Mouse (Mus musculus): Measurements from ENCODE around the gene Zfyve1. TPM values are rescaled to one million over a fixed set of nuclear protein-coding genes. Genes with fewer than 3 reads are reported as not detected.

The Zfyve1 gene
- polyA plus RNA-seq, 1 experiment from 2014 or later, result 16.6 TPM

DNA sequence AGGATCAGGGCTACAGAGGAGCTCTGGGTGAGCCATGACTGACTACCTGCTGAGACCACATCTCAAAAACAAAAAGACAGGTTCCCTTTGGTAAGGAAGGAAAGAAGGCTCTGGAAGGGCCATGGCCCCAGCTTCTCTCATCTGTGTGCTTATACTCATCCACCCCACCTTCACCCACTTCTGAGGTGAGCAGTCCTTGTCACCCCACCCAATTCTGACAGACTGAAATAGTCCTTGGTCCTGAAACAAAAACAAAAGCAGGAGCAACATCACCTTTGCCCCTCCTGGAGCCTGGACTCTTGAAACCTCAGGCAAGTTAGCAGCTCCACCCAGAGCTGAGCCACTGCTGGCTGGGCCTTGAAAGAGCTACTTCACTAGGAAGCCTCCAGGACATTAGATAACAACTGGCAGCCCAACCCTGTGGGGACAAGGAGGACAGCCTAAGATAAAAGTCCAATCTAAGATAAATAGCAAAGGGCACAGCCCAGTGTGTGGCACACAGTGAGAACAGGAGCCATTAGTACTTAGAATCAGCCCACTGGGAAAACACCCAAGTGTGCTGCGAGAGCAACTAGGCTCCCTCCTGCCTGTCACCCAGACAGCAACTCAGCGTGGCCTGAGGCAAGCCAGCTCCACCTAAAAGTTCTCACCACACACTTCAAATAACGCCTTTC lies 18.0 kb downstream of the Zfyve1 start:
- Histone ChIP-seq H3K27ac (replicated peaks in 1 of 2; ENCODE audit: control insufficient read depth in 1 of 2, insufficient read depth in 1 of 2, low read depth in 2 of 2, low read length in 2 of 2) (peak overlapping the region; percentile 14 to 55; a peak in 3 of 4 replicates), H3K9ac (ENCODE audit: low read length) (no peak overlapping the region), H3K4me2 (ENCODE audit: low read length) (no peak overlapping the region), H3K27me3 (ENCODE audit: control insufficient read depth, insufficient read depth, low read length) (no peaks in the 10 kb centered on the region), H3K4me3 (ENCODE audit: control insufficient read depth in 1 of 2, insufficient read depth in 1 of 2, low read depth in 1 of 2, low read length in 2 of 2) (no peak overlapping the region), H3K36me3 (ENCODE audit: control insufficient read depth, insufficient read depth, low read length) (peaks cover 44% of the 10 kb centered on the region), H3K4me1 (ENCODE audit: control insufficient read depth in 2 of 2, insufficient read depth in 2 of 2, low read length in 2 of 2) (peaks cover 12 to 27% of the 10 kb centered on the region in 2 experiments), H3K9me3 (ENCODE audit: control insufficient read depth, low read length) (no peaks in the 10 kb centered on the region)
- WGBS, result 9% methylated on average over 3 of the region's 3 CpGs
- peak; percentile 71; the same call in 1 of the 2 replicates for ATAC-seq (ENCODE audit: insufficient number of reproducible peaks, insufficient read depth, low FRiP score, low read depth)

GRCm38 (mm10) chr12:83578356-83578755 lies 18.7 kb downstream of the Zfyve1 start:
- 84% methylated on average over 2 of the region's 2 CpGs for WGBS
- Histone ChIP-seq H3K9me3 (ENCODE audit: control insufficient read depth, low read length) (no peaks in the 10 kb centered on the region), H3K27me3 (ENCODE audit: control insufficient read depth, insufficient read depth, low read length) (no peaks in the 10 kb centered on the region), H3K4me1 (ENCODE audit: control insufficient read depth in 2 of 2, insufficient read depth in 2 of 2, low read length in 2 of 2) (peaks cover 12 to 27% of the 10 kb centered on the region in 2 experiments), H3K4me2 (ENCODE audit: low read length) (no peak overlapping the region), H3K27ac (replicated peaks in 1 of 2; ENCODE audit: control insufficient read depth in 1 of 2, insufficient read depth in 1 of 2, low read depth in 2 of 2, low read length in 2 of 2) (0 out of 4 replicates have a peak overlapping the region, but pooled peaks of 1 of the 2 experiments have one; percentile 55), H3K9ac (ENCODE audit: low read length) (no peak overlapping the region), H3K36me3 (ENCODE audit: control insufficient read depth, insufficient read depth, low read length) (peaks cover 44% of the 10 kb centered on the region), H3K4me3 (ENCODE audit: control insufficient read depth in 1 of 2, insufficient read depth in 1 of 2, low read depth in 1 of 2, low read length in 2 of 2) (no peak overlapping the region)
- no peak for ATAC-seq (ENCODE audit: insufficient number of reproducible peaks, insufficient read depth, low FRiP score, low read depth)

DNA sequence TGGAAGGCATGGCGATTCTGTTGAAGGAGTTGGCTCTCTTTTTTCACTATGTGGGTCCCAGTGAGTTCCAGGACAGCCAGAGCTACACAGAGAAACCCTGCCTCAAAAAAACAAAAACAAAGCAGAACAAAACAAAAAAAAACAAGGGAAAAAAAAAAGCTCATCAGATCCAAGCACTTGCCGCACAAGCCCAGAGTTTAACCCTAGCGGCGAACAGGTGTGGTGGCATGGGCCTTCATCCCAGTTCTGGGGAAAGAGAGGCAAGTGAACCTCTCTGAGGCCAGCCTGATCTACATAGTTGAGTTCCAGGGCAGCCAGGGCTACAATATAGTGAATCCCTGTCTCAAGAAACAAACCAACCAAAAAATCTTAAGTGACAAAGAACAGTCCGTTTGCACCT lies 19.6 kb downstream of the Zfyve1 start:
- Histone ChIP-seq H3K27ac (replicated peaks in 1 of 2; ENCODE audit: control insufficient read depth in 1 of 2, insufficient read depth in 1 of 2, low read depth in 2 of 2, low read length in 2 of 2) (no peak overlapping the region), H3K4me2 (ENCODE audit: low read length) (no peak overlapping the region), H3K4me1 (ENCODE audit: control insufficient read depth in 2 of 2, insufficient read depth in 2 of 2, low read length in 2 of 2) (peaks cover 12 to 27% of the 10 kb centered on the region in 2 experiments), H3K9me3 (ENCODE audit: control insufficient read depth, low read length) (no peaks in the 10 kb centered on the region), H3K27me3 (ENCODE audit: control insufficient read depth, insufficient read depth, low read length) (no peaks in the 10 kb centered on the region), H3K9ac (ENCODE audit: low read length) (no peak overlapping the region), H3K36me3 (ENCODE audit: control insufficient read depth, insufficient read depth, low read length) (peaks cover 50% of the 10 kb centered on the region), H3K4me3 (ENCODE audit: control insufficient read depth in 1 of 2, insufficient read depth in 1 of 2, low read depth in 1 of 2, low read length in 2 of 2) (no peak overlapping the region)
- no peak for ATAC-seq (ENCODE audit: insufficient number of reproducible peaks, insufficient read depth, low FRiP score, low read depth)
- 89% methylated on average over 5 of the region's 5 CpGs for whole genome bisulfite sequencing

GRCm38 (mm10) chr12:83572717-83573116 lies 24.3 kb downstream of the Zfyve1 start:
- Histone ChIP-seq H3K9ac (ENCODE audit: low read length) (no peak overlapping the region), H3K4me2 (ENCODE audit: low read length) (no peak overlapping the region), H3K36me3 (ENCODE audit: control insufficient read depth, insufficient read depth, low read length) (peaks cover 72% of the 10 kb centered on the region), H3K4me3 (ENCODE audit: control insufficient read depth in 1 of 2, insufficient read depth in 1 of 2, low read depth in 1 of 2, low read length in 2 of 2) (no peak overlapping the region), H3K27me3 (ENCODE audit: control insufficient read depth, insufficient read depth, low read length) (no peaks in the 10 kb centered on the region), H3K27ac (replicated peaks in 1 of 2; ENCODE audit: control insufficient read depth in 1 of 2, insufficient read depth in 1 of 2, low read depth in 2 of 2, low read length in 2 of 2) (no peak overlapping the region), H3K4me1 (ENCODE audit: control insufficient read depth in 2 of 2, insufficient read depth in 2 of 2, low read length in 2 of 2) (no peaks in the 10 kb centered on the region), H3K9me3 (ENCODE audit: control insufficient read depth, low read length) (no peaks in the 10 kb centered on the region)
- 76% methylated on average over 5 of the region's 5 CpGs for WGBS
- no peak for ATAC-seq (ENCODE audit: insufficient number of reproducible peaks, insufficient read depth, low FRiP score, low read depth)

DNA sequence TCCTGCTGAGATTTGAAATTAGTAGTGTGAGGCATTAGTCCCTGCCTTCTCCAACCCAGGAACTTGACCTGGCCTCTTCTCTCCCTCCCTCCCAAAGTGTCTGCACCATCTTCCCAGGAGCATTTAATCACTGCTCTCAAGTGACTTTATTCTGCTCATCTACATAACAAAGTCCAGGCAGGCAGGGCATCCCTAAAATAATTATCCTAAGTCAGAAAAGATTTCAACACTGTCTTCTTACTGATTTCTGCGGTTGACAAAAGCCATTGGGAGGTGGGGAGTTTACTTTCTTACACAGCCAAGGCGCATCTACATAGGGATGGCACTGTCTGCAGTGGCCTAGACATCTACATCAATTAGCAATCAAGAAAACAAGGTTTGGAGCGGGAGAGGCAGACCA lies 27.2 kb downstream of the Zfyve1 start:
- Histone ChIP-seq H3K36me3 (ENCODE audit: control insufficient read depth, insufficient read depth, low read length) (peaks cover 80% of the 10 kb centered on the region), H3K27ac (replicated peaks in 1 of 2; ENCODE audit: control insufficient read depth in 1 of 2, insufficient read depth in 1 of 2, low read depth in 2 of 2, low read length in 2 of 2) (no peak overlapping the region), H3K9me3 (ENCODE audit: control insufficient read depth, low read length) (no peaks in the 10 kb centered on the region), H3K4me3 (ENCODE audit: control insufficient read depth in 1 of 2, insufficient read depth in 1 of 2, low read depth in 1 of 2, low read length in 2 of 2) (no peak overlapping the region), H3K4me1 (ENCODE audit: control insufficient read depth in 2 of 2, insufficient read depth in 2 of 2, low read length in 2 of 2) (no peaks in the 10 kb centered on the region), H3K4me2 (ENCODE audit: low read length) (no peak overlapping the region), H3K9ac (ENCODE audit: low read length) (no peak overlapping the region), H3K27me3 (ENCODE audit: control insufficient read depth, insufficient read depth, low read length) (no peaks in the 10 kb centered on the region)
- WGBS, result 84% methylated on average over 3 of the region's 3 CpGs
- ATAC-seq (ENCODE audit: insufficient number of reproducible peaks, insufficient read depth, low FRiP score, low read depth), result no peak

DNA sequence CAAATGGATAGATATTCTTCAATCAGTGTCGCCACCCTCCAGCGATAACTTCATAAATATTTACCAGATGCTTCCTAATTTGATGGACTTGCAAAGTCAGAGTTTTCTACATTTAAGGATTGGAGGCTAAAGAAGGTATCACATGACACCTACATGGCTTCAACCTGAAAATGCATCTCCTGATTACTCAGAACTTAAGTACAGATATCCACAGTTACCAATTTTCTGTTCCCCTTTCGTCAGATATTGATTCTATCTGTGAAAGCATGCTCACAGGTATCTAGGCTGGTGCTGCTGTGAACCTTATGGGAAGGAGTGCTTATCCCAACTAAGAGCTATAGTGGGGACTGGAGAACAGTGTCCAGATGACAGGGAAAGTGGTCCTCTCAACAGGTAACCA lies 34.4 kb downstream of the Zfyve1 start:
- Histone ChIP-seq H3K36me3 (ENCODE audit: control insufficient read depth, insufficient read depth, low read length) (peaks cover 84% of the 10 kb centered on the region), H3K4me2 (ENCODE audit: low read length) (no peak overlapping the region)
- 92% methylated on average over 3 of the region's 3 CpGs for WGBS

GRCm38 (mm10) chr12:83560189-83560588 lies 36.8 kb downstream of the Zfyve1 start:
- Histone ChIP-seq H3K36me3 (ENCODE audit: control insufficient read depth, insufficient read depth, low read length) (peaks cover 84% of the 10 kb centered on the region), H3K27me3 (ENCODE audit: control insufficient read depth, insufficient read depth, low read length) (no peaks in the 10 kb centered on the region), H3K9ac (ENCODE audit: low read length) (no peak overlapping the region), H3K4me2 (ENCODE audit: low read length) (no peak overlapping the region), H3K27ac (replicated peaks in 1 of 2; ENCODE audit: control insufficient read depth in 1 of 2, insufficient read depth in 1 of 2, low read depth in 2 of 2, low read length in 2 of 2) (no peak overlapping the region), H3K9me3 (ENCODE audit: control insufficient read depth, low read length) (no peaks in the 10 kb centered on the region), H3K4me3 (ENCODE audit: control insufficient read depth in 1 of 2, insufficient read depth in 1 of 2, low read depth in 1 of 2, low read length in 2 of 2) (no peak overlapping the region), H3K4me1 (ENCODE audit: control insufficient read depth in 2 of 2, insufficient read depth in 2 of 2, low read length in 2 of 2) (peaks cover 0 to 4% of the 10 kb centered on the region in 2 experiments; a peak in 1 of 4 replicates)
- 73% methylated on average over 6 of the region's 6 CpGs for WGBS
- ATAC-seq (ENCODE audit: insufficient number of reproducible peaks, insufficient read depth, low FRiP score, low read depth), result no peak

More for the DNA sequence above, 34.4 kb downstream of the Zfyve1 start:
- Histone ChIP-seq H3K4me1 (ENCODE audit: control insufficient read depth in 2 of 2, insufficient read depth in 2 of 2, low read length in 2 of 2) (peaks cover 0 to 4% of the 10 kb centered on the region in 2 experiments; a peak in 1 of 4 replicates), H3K27ac (replicated peaks in 1 of 2; ENCODE audit: control insufficient read depth in 1 of 2, insufficient read depth in 1 of 2, low read depth in 2 of 2, low read length in 2 of 2) (no peak overlapping the region), H3K9me3 (ENCODE audit: control insufficient read depth, low read length) (no peaks in the 10 kb centered on the region), H3K9ac (ENCODE audit: low read length) (no peak overlapping the region), H3K4me3 (ENCODE audit: control insufficient read depth in 1 of 2, insufficient read depth in 1 of 2, low read depth in 1 of 2, low read length in 2 of 2) (no peak overlapping the region), H3K27me3 (ENCODE audit: control insufficient read depth, insufficient read depth, low read length) (no peaks in the 10 kb centered on the region)
- no peak for ATAC-seq (ENCODE audit: insufficient number of reproducible peaks, insufficient read depth, low FRiP score, low read depth)

- peaks cover 85% of the 10 kb centered on the region for H3K36me3 ChIP-seq (ENCODE audit: control insufficient read depth, insufficient read depth, low read length)
- H3K9me3 ChIP-seq (ENCODE audit: control insufficient read depth, low read length), result no peaks in the 10 kb centered on the region
- ATAC-seq (ENCODE audit: insufficient number of reproducible peaks, insufficient read depth, low FRiP score, low read depth), result no peak
- H3K27ac ChIP-seq (replicated peaks in 1 of 2; ENCODE audit: control insufficient read depth in 1 of 2, insufficient read depth in 1 of 2, low read depth in 2 of 2, low read length in 2 of 2), result no peak overlapping the region
- H3K4me2 ChIP-seq (ENCODE audit: low read length), result no peak overlapping the region
- no peak overlapping the region for H3K9ac ChIP-seq (ENCODE audit: low read length)
- H3K4me3 ChIP-seq (ENCODE audit: control insufficient read depth in 1 of 2, insufficient read depth in 1 of 2, low read depth in 1 of 2, low read length in 2 of 2), result no peak overlapping the region
- 92% methylated on average over 7 of the region's 7 CpGs for WGBS
- no peaks in the 10 kb centered on the region for H3K27me3 ChIP-seq (ENCODE audit: control insufficient read depth, insufficient read depth, low read length)
- peaks cover 0 to 4% of the 10 kb centered on the region in 2 experiments; a peak in 1 of 4 replicates for H3K4me1 ChIP-seq (ENCODE audit: control insufficient read depth in 2 of 2, insufficient read depth in 2 of 2, low read length in 2 of 2)
Measured at GRCm38 (mm10) chr12:83558496-83558895, 38.5 kb downstream of the Zfyve1 start.
